Mouse (Mus musculus) liver, embryonic 11.5 days (tissue): ENCODE measurements around the gene Slc25a23. TPM values are rescaled to one million over a fixed set of nuclear protein-coding genes. Genes with fewer than 3 reads are reported as not detected.
A peak's percentile ranks its signal among the peaks of the same experiment; 100 is the strongest.

ENCODE experiments used
- ATAC-seq: fragments of 200-750 bp; cut with Nextera tagmentation; replicated peaks from 2 replicates; pipeline ENCODE4 v1.8.0; 2017; ENCODE audit warnings: moderate number of reproducible peaks, mild to moderate bottlenecking, moderate TSS enrichment, moderate library complexity; ENCODE audit not compliant: low FRiP score
- DNase-seq: peaks from one replicate; pipeline ENCODE4 v3.0.0-alpha.2; 2017; ENCODE audit warnings: low spot score
- H3K27ac ChIP-seq: fragments of 300-500 bp; sonication (generic); 2 replicates; pipeline ENCODE4 v1.5.1; 2014; ENCODE audit warnings: mild to moderate bottlenecking, low read depth, low read length, control low read depth
- H3K27me3 ChIP-seq: fragments of 300-500 bp; sonication (generic); replicated peaks from 2 replicates; pipeline ENCODE4 v1.6.1; 2014; ENCODE audit warnings: low read length, mixed read lengths; ENCODE audit not compliant: control insufficient read depth, insufficient read depth
- H3K36me3 ChIP-seq: fragments of 300-500 bp; sonication (generic); 2 replicates; pipeline ENCODE4 v1.6.1; 2014; ENCODE audit warnings: mild to moderate bottlenecking, low read length, moderate library complexity, mixed read lengths; ENCODE audit not compliant: control insufficient read depth, insufficient read depth
- H3K4me1 ChIP-seq: fragments of 300-500 bp; sonication (generic); replicated peaks from 2 replicates; pipeline ENCODE4 v1.6.1; 2014; ENCODE audit warnings: low read length, mixed read lengths; ENCODE audit not compliant: control insufficient read depth, insufficient read depth
- H3K4me2 ChIP-seq: fragments of 300-500 bp; sonication (generic); 2 replicates; pipeline ENCODE4 v1.6.1; 2014; ENCODE audit warnings: mild to moderate bottlenecking, control low read depth, moderate library complexity
- H3K4me3 ChIP-seq: fragments of 300-500 bp; sonication (generic); 2 replicates; pipeline ENCODE4 v1.5.1; 2014; ENCODE audit warnings: low read depth, low read length, control low read depth
- H3K9ac ChIP-seq: fragments of 300-500 bp; sonication (generic); 2 replicates; pipeline ENCODE4 v1.6.1; 2014; ENCODE audit warnings: low read depth, low read length, control low read depth
- H3K9me3 ChIP-seq: fragments of 300-500 bp; sonication (generic); 2 replicates; pipeline ENCODE4 v1.6.1; 2016; ENCODE audit warnings: low read length, inconsistent platforms, mixed read lengths; ENCODE audit not compliant: control insufficient read depth
- WGBS: fragments of 180-500 bp; shearing (Covaris S2); extraction: QIAGEN DNeasy Blood & Tissue Kit; methylation state at CpG from one replicate; pipeline ENCODE4 v1.1.7; 2014; 5-methylcytosine and 5-hydroxymethylcytosine counted together
- polyA plus RNA-seq: library from polyadenylated mRNA; unstranded; fragments of >200 nt; fragmentation: Nextera tagmentation; extraction: Ambion mirVana; gene quantifications from 2 replicates; pipeline ENCODE4 v1.2.1, GENCODE M21; 2014

The Slc25a23 gene
- polyA plus RNA-seq, 1 experiment from 2014 or later = 6.3 TPM

DNA sequence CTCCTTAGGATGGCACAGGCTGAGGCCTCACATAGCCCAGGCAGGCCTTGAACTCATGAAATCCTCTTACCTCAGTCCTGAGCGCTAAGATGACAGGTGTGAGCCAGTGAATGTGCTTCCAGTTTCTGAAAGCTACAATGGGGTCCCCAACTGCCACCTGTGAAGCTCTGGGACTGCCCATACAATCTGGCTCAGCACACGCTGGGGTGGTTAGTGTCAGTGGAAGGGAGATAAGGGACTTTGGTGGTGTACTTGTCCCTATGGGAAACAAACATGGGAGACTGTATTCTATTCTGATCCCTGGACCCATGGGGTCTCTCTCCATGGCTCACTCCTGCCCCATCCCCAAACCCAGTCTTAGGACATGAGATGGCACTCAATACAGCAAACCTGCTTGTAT, 40.0 kb downstream of the Slc25a23 start:
- Histone ChIP-seq H3K9ac (no peak overlapping the region), H3K4me2 (peak overlapping the region; percentile 16), H3K27me3 (no peaks in the 10 kb centered on the region), H3K9me3 (no peaks in the 10 kb centered on the region), H3K4me3 (no peak overlapping the region), H3K4me1 (peaks cover 19% of the 10 kb centered on the region), H3K36me3 (peaks cover 38% of the 10 kb centered on the region), H3K27ac (peak overlapping the region; percentile 76)
- 43% methylated on average over 2 of the region's 2 CpGs for WGBS
- DNase-seq = no peak
- ATAC-seq = peak; percentile 82

DNA sequence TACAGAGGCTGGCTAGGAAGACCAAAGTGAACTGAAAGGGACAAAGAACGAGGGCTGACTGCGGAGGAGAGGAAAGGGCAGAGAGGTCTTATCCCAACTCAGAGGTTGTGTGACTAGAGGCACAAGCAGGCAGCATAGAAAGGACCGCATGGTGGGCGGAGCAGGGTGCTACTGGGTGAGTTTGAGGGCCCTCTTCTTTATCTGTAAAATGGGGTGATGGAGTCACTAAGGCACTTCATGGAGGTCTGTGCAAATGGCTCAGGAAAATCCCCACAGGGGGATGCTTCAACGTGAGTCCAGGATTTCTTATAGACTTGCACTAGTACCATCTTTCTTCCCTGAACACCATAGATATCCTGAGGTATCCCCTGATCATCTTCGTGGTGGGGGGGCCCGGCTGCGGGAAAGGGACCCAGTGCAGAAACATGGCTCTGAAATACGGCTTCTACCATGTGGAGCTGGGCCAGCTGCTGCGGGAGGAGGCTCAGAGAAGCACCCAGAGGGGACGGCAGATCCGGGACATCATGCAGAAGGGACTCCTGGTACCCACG, 47.3 kb downstream of the Slc25a23 start:
- peaks cover 10% of the 10 kb centered on the region for H3K4me1 ChIP-seq

GRCm38 (mm10) chr17:57011236-57012141, 48.2 kb downstream of the Slc25a23 start, which contains the start of the genes Gtf2f1 and Gm17949:
TSS of gene Gtf2f1 (minus strand) at chr17:57011288.
TSS of gene Gm17949 (plus strand) at chr17:57011469.
- H3K27ac ChIP-seq = peak within 1 kb of the TSS; percentile 83
- peak; percentile 96 for DNase-seq
- peak within 1 kb of the TSS; percentile 90 for H3K4me2 ChIP-seq
- H3K4me1 ChIP-seq = peaks cover 10% of the 10 kb centered on the region
- H3K4me3 ChIP-seq = peak within 1 kb of the TSS; percentile 72
- peak; percentile 85 for ATAC-seq
- WGBS = 1% methylated on average over 51 of the region's 51 CpGs
- peaks cover 18% of the 10 kb centered on the region; the same call in 1 of the 2 replicates for H3K36me3 ChIP-seq
- no peaks in the 10 kb centered on the region for H3K9me3 ChIP-seq
- H3K9ac ChIP-seq = peak within 1 kb of the TSS; percentile 84
- no peaks in the 10 kb centered on the region for H3K27me3 ChIP-seq

More for the DNA sequence above, 47.3 kb downstream of the Slc25a23 start:
- no peaks in the 10 kb centered on the region for H3K27me3 ChIP-seq
- H3K9ac ChIP-seq = peak overlapping the region; percentile 82
- no peaks in the 10 kb centered on the region for H3K9me3 ChIP-seq
- H3K27ac ChIP-seq = peak overlapping the region; percentile 83
- 73% methylated on average over 13 of the region's 13 CpGs for whole genome bisulfite sequencing
- peaks cover 10% of the 10 kb centered on the region; the same call in 1 of the 2 replicates for H3K36me3 ChIP-seq
- H3K4me3 ChIP-seq = peak overlapping the region; percentile 72
- peak overlapping the region; percentile 90 for H3K4me2 ChIP-seq
- peak; percentile 44 for DNase-seq
- peak; percentile 11; the same call in 1 of the 2 replicates for ATAC-seq

- H3K4me2 ChIP-seq = peak overlapping the region; percentile 90
- under 1% methylated on average over 19 of the region's 19 CpGs for WGBS
- H3K4me3 ChIP-seq = peak overlapping the region; percentile 72
- no peak for DNase-seq
- peak; percentile 51 for ATAC-seq
- no peaks in the 10 kb centered on the region for H3K27me3 ChIP-seq
- no peaks in the 10 kb centered on the region for H3K9me3 ChIP-seq
- peak overlapping the region; percentile 83 for H3K27ac ChIP-seq
- peaks cover 10% of the 10 kb centered on the region for H3K4me1 ChIP-seq
- H3K9ac ChIP-seq = peak overlapping the region; percentile 84
- peaks cover 22% of the 10 kb centered on the region; the same call in 1 of the 2 replicates for H3K36me3 ChIP-seq
These were observed 48.8 kb downstream of the Slc25a23 start for GRCm38 (mm10) chr17:57010911-57011235.

GRCm38 (mm10) chr17:57007137-57007905, 52.3 kb downstream of the Slc25a23 start:
- ATAC-seq = 0 out of 2 replicates have a peak, but pooled peaks have one; percentile 11
- H3K9me3 ChIP-seq = no peaks in the 10 kb centered on the region
- H3K9ac ChIP-seq = no peak overlapping the region
- H3K27me3 ChIP-seq = no peaks in the 10 kb centered on the region
- 91% methylated on average over 13 of the region's 13 CpGs for WGBS
- H3K4me3 ChIP-seq = no peak overlapping the region
- peaks cover 21% of the 10 kb centered on the region for H3K4me1 ChIP-seq
- no peak overlapping the region for H3K27ac ChIP-seq
- no peak overlapping the region for H3K4me2 ChIP-seq
- peaks cover 52% of the 10 kb centered on the region for H3K36me3 ChIP-seq
- no peak for DNase-seq

GRCm38 (mm10) chr17:57003994-57004393, 55.7 kb downstream of the Slc25a23 start:
- 62% methylated on average over 7 of the region's 7 CpGs for WGBS
- no peak overlapping the region for H3K9ac ChIP-seq
- H3K4me2 ChIP-seq = peak overlapping the region; percentile 15; the same call in 1 of the 2 replicates
- H3K36me3 ChIP-seq = peaks cover 57% of the 10 kb centered on the region
- ATAC-seq (peak; percentile 85), DNase-seq (no peak)
- no peaks in the 10 kb centered on the region for H3K9me3 ChIP-seq
- H3K27me3 ChIP-seq = no peaks in the 10 kb centered on the region
- peaks cover 21% of the 10 kb centered on the region for H3K4me1 ChIP-seq
- no peak overlapping the region for H3K4me3 ChIP-seq
- peak overlapping the region; percentile 47; the same call in 1 of the 2 replicates for H3K27ac ChIP-seq

DNA sequence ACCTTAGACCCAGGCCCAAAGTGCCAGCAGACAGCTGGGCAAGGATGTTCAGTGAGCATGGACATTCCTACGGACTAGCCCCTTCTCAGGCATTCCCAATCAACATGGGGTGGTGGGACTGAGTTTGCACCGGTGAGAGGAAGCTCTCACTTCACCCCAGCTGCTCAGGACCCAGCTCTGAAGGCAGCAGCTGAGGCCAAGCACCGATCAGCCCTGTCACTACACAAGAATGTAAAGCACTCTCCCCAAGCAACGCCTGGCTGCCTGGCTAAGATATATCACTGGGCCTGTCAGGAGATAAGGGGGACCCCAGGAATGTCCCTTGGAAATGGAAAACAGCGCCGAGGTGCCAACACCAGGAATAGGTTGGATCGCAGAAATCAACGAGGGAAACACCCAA, 58.4 kb downstream of the Slc25a23 start:
- no peak overlapping the region for H3K27ac ChIP-seq
- H3K9ac ChIP-seq = no peak overlapping the region

DNA sequence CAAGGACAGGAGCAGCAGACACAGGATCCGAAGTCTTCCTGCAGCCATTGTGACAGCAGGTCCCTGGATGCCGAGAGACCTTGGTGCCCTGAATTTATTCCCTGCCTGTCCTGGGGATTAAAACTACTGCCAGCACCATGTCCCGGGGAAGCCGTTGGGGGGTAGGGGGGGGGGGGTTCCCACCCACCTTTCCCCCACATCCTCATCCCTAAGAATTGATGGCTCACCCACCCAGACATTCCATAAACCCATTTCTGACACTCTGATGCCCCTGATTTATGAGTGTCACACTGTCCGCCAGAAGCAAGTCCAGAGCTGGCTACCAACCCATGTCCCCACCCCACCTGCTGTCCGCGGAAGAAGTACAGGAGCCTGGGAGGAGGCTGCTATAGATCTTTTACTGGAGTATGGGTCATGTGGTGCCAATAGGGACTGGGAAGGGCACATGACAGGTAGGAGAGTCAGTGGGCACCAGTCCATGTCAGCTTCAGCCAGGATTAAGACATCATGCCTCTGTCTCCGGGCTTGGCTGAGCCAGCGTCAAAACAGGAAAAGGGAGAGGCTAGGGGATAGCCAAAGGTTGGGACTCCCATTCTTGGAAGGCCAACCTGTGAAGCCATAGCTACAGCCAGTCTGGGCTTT, 59.6 kb downstream of the Slc25a23 start, which contains the start of gene Pspn:
Pspn (minus strand) TSS at position 51 of the 642 bp plus-strand sequence.
- Histone ChIP-seq H3K27ac (no peak within 1 kb of the TSS), H3K4me1 (peaks cover 32% of the 10 kb centered on the region), H3K4me2 (no peak within 1 kb of the TSS), H3K9me3 (no peaks in the 10 kb centered on the region), H3K9ac (no peak within 1 kb of the TSS), H3K27me3 (no peaks in the 10 kb centered on the region), H3K36me3 (peaks cover 41% of the 10 kb centered on the region), H3K4me3 (no peak within 1 kb of the TSS)
- ATAC-seq (no peak), DNase-seq (no peak)
- WGBS = 91% methylated on average over 9 of the region's 9 CpGs

More for the DNA sequence above, 58.4 kb downstream of the Slc25a23 start:
- Histone ChIP-seq H3K4me1 (peaks cover 32% of the 10 kb centered on the region), H3K36me3 (peaks cover 38% of the 10 kb centered on the region), H3K4me3 (no peak overlapping the region), H3K27me3 (no peaks in the 10 kb centered on the region), H3K9me3 (no peaks in the 10 kb centered on the region), H3K4me2 (no peak overlapping the region)
- WGBS = 50% methylated on average over 8 of the region's 8 CpGs
- ATAC-seq (no peak), DNase-seq (no peak)
